Mouse (Mus musculus): Measurements from ENCODE around the gene Elk3. TPM values are rescaled to one million over a fixed set of nuclear protein-coding genes. Genes with fewer than 3 reads are reported as not detected.

Elk3 gene
- polyA plus RNA-seq, 1 experiment, result 47.2 TPM

GRCm38 (mm10) chr10:93275212-93276136, 35.5 kb downstream of the Elk3 start:
- no peak for DNase-seq
- Histone ChIP-seq H3K36me3 (ENCODE audit: control insufficient read depth, insufficient read depth, low read length) (peaks cover 3% of the 10 kb centered on the region; the same call in 1 of the 2 replicates), H3K27ac (ENCODE audit: control insufficient read depth, insufficient read depth, low read length) (peak overlapping the region; percentile 64; the same call in 1 of the 2 replicates), H3K4me1 (replicated peaks; ENCODE audit: control insufficient read depth, insufficient read depth, low read length) (peaks cover 46% of the 10 kb centered on the region), H3K4me3 (ENCODE audit: control insufficient read depth, insufficient read depth, low read length) (no peak overlapping the region), H3K27me3 (ENCODE audit: control insufficient read depth, insufficient read depth, low read length) (no peaks in the 10 kb centered on the region)
- WGBS, result 89% methylated on average over 25 of the region's 25 CpGs
- TF ChIP-seq CTCF (IDR thresholded peaks at IDR 0.05; ENCODE audit: borderline replicate concordance, control insufficient read depth, extremely low read depth, insufficient read depth, low read length, poor library complexity) (no peak), POLR2A (IDR thresholded peaks at IDR 0.05; ENCODE audit: control insufficient read depth, extremely low read depth, insufficient read depth, low read length, poor library complexity) (no peak)

- H3K4me1 ChIP-seq (replicated peaks; ENCODE audit: control insufficient read depth, insufficient read depth, low read length), result peaks cover 51% of the 10 kb centered on the region
- peak overlapping the region; percentile 64; the same call in 1 of the 2 replicates for H3K27ac ChIP-seq (ENCODE audit: control insufficient read depth, insufficient read depth, low read length)
- DNase-seq, result no peak
- no peaks in the 10 kb centered on the region for H3K27me3 ChIP-seq (ENCODE audit: control insufficient read depth, insufficient read depth, low read length)
- TF ChIP-seq POLR2A (IDR thresholded peaks at IDR 0.05; ENCODE audit: control insufficient read depth, extremely low read depth, insufficient read depth, low read length, poor library complexity), result no peak
- no peak for TF ChIP-seq CTCF (IDR thresholded peaks at IDR 0.05; ENCODE audit: borderline replicate concordance, control insufficient read depth, extremely low read depth, insufficient read depth, low read length, poor library complexity)
- peaks cover 3% of the 10 kb centered on the region; the same call in 1 of the 2 replicates for H3K36me3 ChIP-seq (ENCODE audit: control insufficient read depth, insufficient read depth, low read length)
- WGBS, result 37% methylated on average over 2 of the region's 2 CpGs
- H3K4me3 ChIP-seq (ENCODE audit: control insufficient read depth, insufficient read depth, low read length), result no peak overlapping the region
Observed at GRCm38 (mm10) chr10:93274277-93274696, 36.6 kb downstream of the Elk3 start.

GRCm38 (mm10) chr10:93272986-93273982, 37.7 kb downstream of the Elk3 start:
- no peak for DNase-seq
- Histone ChIP-seq H3K27ac (ENCODE audit: control insufficient read depth, insufficient read depth, low read length) (no peak overlapping the region; the same call in 1 of the 2 replicates), H3K4me3 (ENCODE audit: control insufficient read depth, insufficient read depth, low read length) (no peak overlapping the region), H3K36me3 (ENCODE audit: control insufficient read depth, insufficient read depth, low read length) (peaks cover 3% of the 10 kb centered on the region; the same call in 1 of the 2 replicates), H3K27me3 (ENCODE audit: control insufficient read depth, insufficient read depth, low read length) (no peaks in the 10 kb centered on the region), H3K4me1 (replicated peaks; ENCODE audit: control insufficient read depth, insufficient read depth, low read length) (peaks cover 51% of the 10 kb centered on the region)
- WGBS, result 89% methylated on average over 14 of the region's 14 CpGs
- TF ChIP-seq POLR2A (IDR thresholded peaks at IDR 0.05; ENCODE audit: control insufficient read depth, extremely low read depth, insufficient read depth, low read length, poor library complexity) (no peak), CTCF (IDR thresholded peaks at IDR 0.05; ENCODE audit: borderline replicate concordance, control insufficient read depth, extremely low read depth, insufficient read depth, low read length, poor library complexity) (no peak)

GRCm38 (mm10) chr10:93271831-93272230, 39.1 kb downstream of the Elk3 start:
- DNase-seq, result no peak
- TF ChIP-seq CTCF (IDR thresholded peaks at IDR 0.05; ENCODE audit: borderline replicate concordance, control insufficient read depth, extremely low read depth, insufficient read depth, low read length, poor library complexity) (no peak), POLR2A (IDR thresholded peaks at IDR 0.05; ENCODE audit: control insufficient read depth, extremely low read depth, insufficient read depth, low read length, poor library complexity) (no peak)
- Histone ChIP-seq H3K27me3 (ENCODE audit: control insufficient read depth, insufficient read depth, low read length) (no peaks in the 10 kb centered on the region), H3K4me3 (ENCODE audit: control insufficient read depth, insufficient read depth, low read length) (no peak overlapping the region), H3K36me3 (ENCODE audit: control insufficient read depth, insufficient read depth, low read length) (peaks cover 3% of the 10 kb centered on the region; the same call in 1 of the 2 replicates), H3K27ac (ENCODE audit: control insufficient read depth, insufficient read depth, low read length) (peak overlapping the region; percentile 37; the same call in 1 of the 2 replicates), H3K4me1 (replicated peaks; ENCODE audit: control insufficient read depth, insufficient read depth, low read length) (peaks cover 47% of the 10 kb centered on the region)
- WGBS, result 96% methylated on average over 7 of the region's 7 CpGs

GRCm38 (mm10) chr10:93270889-93271460, 40.0 kb downstream of the Elk3 start:
- Histone ChIP-seq H3K4me3 (ENCODE audit: control insufficient read depth, insufficient read depth, low read length) (no peak overlapping the region), H3K4me1 (replicated peaks; ENCODE audit: control insufficient read depth, insufficient read depth, low read length) (peaks cover 39% of the 10 kb centered on the region), H3K27me3 (ENCODE audit: control insufficient read depth, insufficient read depth, low read length) (no peaks in the 10 kb centered on the region), H3K36me3 (ENCODE audit: control insufficient read depth, insufficient read depth, low read length) (peaks cover 8% of the 10 kb centered on the region; the same call in 1 of the 2 replicates), H3K27ac (ENCODE audit: control insufficient read depth, insufficient read depth, low read length) (no peak overlapping the region)
- DNase-seq, result no peak
- TF ChIP-seq CTCF (IDR thresholded peaks at IDR 0.05; ENCODE audit: borderline replicate concordance, control insufficient read depth, extremely low read depth, insufficient read depth, low read length, poor library complexity), result no peak
- WGBS, result 94% methylated on average over 6 of the region's 6 CpGs
